Mouse (Mus musculus): ENCODE results near the gene Olfr763. TPM values are rescaled to one million over a fixed set of nuclear protein-coding genes. Genes with fewer than 3 reads are reported as not detected.

Gene Olfr763
- polyA plus RNA-seq (2012; ENCODE audit: low replicate concordance), result not detected in 2 replicates

GRCm38 (mm10) chr10:129010288-129010841 lies at the start of gene Olfr763:
Gene Olfr763, plus strand, starts transcription at chr10:129010791.

GRCm38 (mm10) chr10:128989131-128989530 lies 21.5 kb upstream of the Olfr763 start, which contains the start of gene Olfr9:
Gene Olfr9, plus strand, starts transcription at chr10:128989431.

DNA sequence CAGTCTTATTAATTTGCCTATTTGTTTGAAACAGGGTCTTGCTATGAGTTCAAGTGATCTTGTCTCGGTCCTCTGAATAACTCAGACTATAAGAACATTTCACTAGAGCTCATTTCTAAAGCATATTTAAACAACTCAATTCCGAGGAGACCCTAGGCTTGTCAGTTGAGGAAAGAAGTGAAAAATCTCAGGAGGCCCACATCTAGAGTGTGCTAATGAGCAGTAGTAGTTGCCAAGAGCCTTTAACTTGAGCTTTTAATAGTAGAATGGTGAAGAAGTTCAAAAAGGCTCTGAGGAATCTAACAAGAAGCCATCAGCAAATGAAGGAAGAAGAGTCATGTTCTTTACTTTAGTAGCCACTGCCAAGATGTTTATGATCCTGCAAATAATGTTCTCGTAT lies 29.2 kb downstream of the Olfr763 start, which contains the start of gene Olfr764-ps1:
Gene Olfr764-ps1, minus strand, starts transcription at position 101 of the 400 bp plus-strand sequence.

GRCm38 (mm10) chr10:129049898-129050297 lies 39.3 kb downstream of the Olfr763 start, which contains the start of gene Olfr765:
Gene Olfr765, minus strand, starts transcription at chr10:129049998.

Other genes starting within 250 kb of the Olfr763 start
- gene Mmp19, start 219.9 kb upstream of the Olfr763 start, polyA plus RNA-seq (2012; ENCODE audit: low replicate concordance), result 0.26 and 0.43 TPM in 2 replicates
- gene Dnajc14, start 206.7 kb upstream of the Olfr763 start, polyA plus RNA-seq (2012; ENCODE audit: low replicate concordance), result 6.1 and 25.6 TPM in 2 replicates
- 0.89 and 1.4 TPM in 2 replicates for gene Tmem198b, start 206.4 kb upstream of the Olfr763 start, polyA plus RNA-seq (2012; ENCODE audit: low replicate concordance)
- gene Sarnp, start 193.5 kb upstream of the Olfr763 start, polyA plus RNA-seq (2012; ENCODE audit: low replicate concordance), result 0.41 and 5.4 TPM in 2 replicates
- gene Ormdl2, start 189.1 kb upstream of the Olfr763 start, polyA plus RNA-seq (2012; ENCODE audit: low replicate concordance), result 2.6 and 17.0 TPM in 2 replicates
- 1.5 and 1.6 TPM in 2 replicates for gene Gdf11, start 119.1 kb upstream of the Olfr763 start, polyA plus RNA-seq (2012; ENCODE audit: low replicate concordance)
- 0.96 and 1.1 TPM in 2 replicates for gene Cd63, start 109.8 kb upstream of the Olfr763 start, polyA plus RNA-seq (2012; ENCODE audit: low replicate concordance)
- 2.4 and 4.2 TPM in 2 replicates for gene Rdh5, start 87.9 kb upstream of the Olfr763 start, polyA plus RNA-seq (2012; ENCODE audit: low replicate concordance)
- 24.2 and 33.3 TPM in 2 replicates for gene Bloc1s1, start 86.8 kb upstream of the Olfr763 start, polyA plus RNA-seq (2012; ENCODE audit: low replicate concordance)
- 1.6 and 2.3 TPM in 2 replicates for gene Itga7, start 77.0 kb upstream of the Olfr763 start, polyA plus RNA-seq (2012; ENCODE audit: low replicate concordance)
- gene Mettl7b, start 49.8 kb upstream of the Olfr763 start, polyA plus RNA-seq (2012; ENCODE audit: low replicate concordance), result not detected in 2 replicates
- not detected in 2 replicates for gene Olfr9, start 21.4 kb upstream of the Olfr763 start, polyA plus RNA-seq (2012; ENCODE audit: low replicate concordance)
- gene Olfr764-ps1, start 29.1 kb downstream of the Olfr763 start, polyA plus RNA-seq (2012; ENCODE audit: low replicate concordance), result not detected in 2 replicates
- not detected in 2 replicates for gene Olfr765, start 39.2 kb downstream of the Olfr763 start, polyA plus RNA-seq (2012; ENCODE audit: low replicate concordance)
- gene Olfr766-ps1, start 58.2 kb downstream of the Olfr763 start, polyA plus RNA-seq (2012; ENCODE audit: low replicate concordance), result not detected in 2 replicates
- gene Olfr767, start 72.1 kb downstream of the Olfr763 start, polyA plus RNA-seq (2012; ENCODE audit: low replicate concordance), result not detected in 2 replicates
- not detected in 2 replicates for gene Olfr768, start 88.6 kb downstream of the Olfr763 start, polyA plus RNA-seq (2012; ENCODE audit: low replicate concordance)
- not detected in 2 replicates for gene Olfr769, start 107.1 kb downstream of the Olfr763 start, polyA plus RNA-seq (2012; ENCODE audit: low replicate concordance)
- gene Olfr770, start 128.2 kb downstream of the Olfr763 start, polyA plus RNA-seq (2012; ENCODE audit: low replicate concordance), result not detected in 2 replicates
- gene Olfr771, start 154.0 kb downstream of the Olfr763 start, polyA plus RNA-seq (2012; ENCODE audit: low replicate concordance), result not detected in 2 replicates
- not detected in 2 replicates for gene Olfr772, start 167.1 kb downstream of the Olfr763 start, polyA plus RNA-seq (2012; ENCODE audit: low replicate concordance)
- not detected in 2 replicates for gene Olfr773, start 176.6 kb downstream of the Olfr763 start, polyA plus RNA-seq (2012; ENCODE audit: low replicate concordance)
- not detected in 2 replicates for gene Olfr774, start 225.4 kb downstream of the Olfr763 start, polyA plus RNA-seq (2012; ENCODE audit: low replicate concordance)
- not detected in 2 replicates for gene Olfr775, start 237.6 kb downstream of the Olfr763 start, polyA plus RNA-seq (2012; ENCODE audit: low replicate concordance)
- not detected in 2 replicates for gene Olfr776, start 248.3 kb downstream of the Olfr763 start, polyA plus RNA-seq (2012; ENCODE audit: low replicate concordance)